Mouse (Mus musculus) limb, embryonic 15.5 days (tissue): ENCODE measurements at regions not wholly inside any gene's neighbourhood (a gene's known extent, or its start where the extent isn't known, plus 50 kb on each side); places are given as distances from the start of the nearest gene placed in this dataset.
A peak's percentile ranks its signal among the peaks of the same experiment; 100 is the strongest.

Experiments used
- ATAC-seq: fragments of 200-750 bp; cut with Nextera tagmentation; 2 replicates; pipeline ENCODE4 v1.8.0; 2017; ENCODE audit warnings: low read depth, moderate TSS enrichment; ENCODE audit not compliant: insufficient number of reproducible peaks, low FRiP score, low TSS enrichment
- H3K27ac ChIP-seq: fragments of 300-500 bp; sonication (generic); 2 replicates; pipeline ENCODE4 v1.5.1; 2015; ENCODE audit warnings: moderate library complexity, mild to moderate bottlenecking, inconsistent platforms
- H3K27me3 ChIP-seq: fragments of 300-500 bp; sonication (generic); 2 replicates; pipeline ENCODE4 v1.6.1; 2015; ENCODE audit warnings: inconsistent platforms
- H3K36me3 ChIP-seq: fragments of 300-500 bp; sonication (generic); 2 replicates; pipeline ENCODE4 v1.6.1; 2015; ENCODE audit warnings: inconsistent platforms
- H3K4me1 ChIP-seq: fragments of 300-500 bp; sonication (generic); 2 replicates; pipeline ENCODE4 v1.6.1; 2015; ENCODE audit warnings: inconsistent platforms
- H3K4me2 ChIP-seq: fragments of 300-500 bp; sonication (generic); 2 replicates; pipeline ENCODE4 v1.6.1; 2015; ENCODE audit warnings: mild to moderate bottlenecking, inconsistent platforms
- H3K4me3 ChIP-seq: fragments of 300-500 bp; sonication (generic); 2 replicates; pipeline ENCODE4 v1.5.1; 2015; ENCODE audit warnings: mild to moderate bottlenecking, inconsistent platforms
- H3K9ac ChIP-seq: fragments of 300-500 bp; sonication (generic); 2 replicates; pipeline ENCODE4 v1.6.1; 2015; ENCODE audit warnings: inconsistent platforms
- H3K9me3 ChIP-seq: fragments of 300-500 bp; sonication (generic); 2 replicates; pipeline ENCODE4 v1.6.1; 2016; ENCODE audit warnings: inconsistent platforms
- WGBS: fragments of 180-500 bp; shearing (Covaris S2); methylation state at CpG from one replicate; pipeline ENCODE4 v1.1.7; 2015; 5-methylcytosine and 5-hydroxymethylcytosine counted together

- Histone ChIP-seq H3K4me1 (peaks cover 18% of the 10 kb centered on the region), H3K4me3 (no peak overlapping the region), H3K9ac (no peak overlapping the region), H3K27me3 (no peaks in the 10 kb centered on the region), H3K9me3 (no peaks in the 10 kb centered on the region), H3K4me2 (no peak overlapping the region), H3K36me3 (no peaks in the 10 kb centered on the region), H3K27ac (peak overlapping the region; percentile 59; the same call in 1 of the 2 replicates)
- no peak for ATAC-seq
- WGBS: 53% methylated on average over 5 of the region's 5 CpGs
These were observed 207.6 kb upstream of the Tsc22d2 start for GRCm38 (mm10) chr3:58206776-58207398.

GRCm38 (mm10) chr3:58211016-58211415, 203.5 kb upstream of the Tsc22d2 start:
- Histone ChIP-seq H3K9ac (no peak overlapping the region), H3K9me3 (no peaks in the 10 kb centered on the region), H3K4me1 (peaks cover 4% of the 10 kb centered on the region; the same call in 1 of the 2 replicates), H3K27me3 (no peaks in the 10 kb centered on the region), H3K27ac (no peak overlapping the region), H3K4me3 (no peak overlapping the region), H3K4me2 (no peak overlapping the region), H3K36me3 (no peaks in the 10 kb centered on the region)
- WGBS: 23% methylated on average over 3 of the region's 3 CpGs
- ATAC-seq: no peak

DNA sequence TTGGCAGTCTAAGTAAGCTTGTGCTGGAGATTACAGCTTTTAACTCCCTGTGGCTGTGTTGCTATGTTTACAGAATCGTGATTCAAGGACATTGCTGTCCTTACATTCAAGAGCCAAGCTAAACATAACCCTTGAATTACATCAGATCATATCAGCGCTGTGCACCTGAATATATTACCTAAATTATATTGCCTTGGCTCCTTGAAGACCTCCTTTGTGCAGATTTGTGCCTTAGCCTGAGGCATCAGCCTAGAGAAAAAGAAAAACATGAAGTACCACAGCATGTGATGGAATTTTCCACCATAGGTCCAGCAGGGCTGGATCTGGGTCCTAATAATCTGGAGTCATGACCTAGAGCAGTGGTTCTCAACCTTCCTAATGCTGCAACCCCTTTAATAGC, 189.8 kb upstream of the Tsc22d2 start:
- ATAC-seq: no peak
- Histone ChIP-seq H3K27ac (no peak overlapping the region), H3K4me1 (no peaks in the 10 kb centered on the region), H3K4me3 (no peak overlapping the region), H3K4me2 (no peak overlapping the region), H3K36me3 (no peaks in the 10 kb centered on the region), H3K9ac (no peak overlapping the region), H3K9me3 (no peaks in the 10 kb centered on the region), H3K27me3 (no peaks in the 10 kb centered on the region)
- 73% methylated on average over 2 of the region's 2 CpGs for WGBS

GRCm38 (mm10) chr3:58226447-58227321, 187.8 kb upstream of the Tsc22d2 start:
- Histone ChIP-seq H3K9ac (no peak overlapping the region), H3K4me2 (no peak overlapping the region), H3K27me3 (no peaks in the 10 kb centered on the region), H3K9me3 (no peaks in the 10 kb centered on the region), H3K36me3 (no peaks in the 10 kb centered on the region), H3K27ac (no peak overlapping the region), H3K4me1 (no peaks in the 10 kb centered on the region), H3K4me3 (no peak overlapping the region)
- no peak for ATAC-seq
- 82% methylated on average over 7 of the region's 7 CpGs for WGBS

- H3K27me3 ChIP-seq: no peaks in the 10 kb centered on the region
- no peaks in the 10 kb centered on the region for H3K36me3 ChIP-seq
- H3K27ac ChIP-seq: no peak overlapping the region
- no peak overlapping the region for H3K4me3 ChIP-seq
- no peaks in the 10 kb centered on the region for H3K4me1 ChIP-seq
- no peak overlapping the region for H3K9ac ChIP-seq
- no peak for ATAC-seq
- no peak overlapping the region for H3K4me2 ChIP-seq
- WGBS: 73% methylated on average over 5 of the region's 5 CpGs
- no peaks in the 10 kb centered on the region for H3K9me3 ChIP-seq
These were observed 187.2 kb upstream of the Tsc22d2 start for GRCm38 (mm10) chr3:58227322-58227627.

DNA sequence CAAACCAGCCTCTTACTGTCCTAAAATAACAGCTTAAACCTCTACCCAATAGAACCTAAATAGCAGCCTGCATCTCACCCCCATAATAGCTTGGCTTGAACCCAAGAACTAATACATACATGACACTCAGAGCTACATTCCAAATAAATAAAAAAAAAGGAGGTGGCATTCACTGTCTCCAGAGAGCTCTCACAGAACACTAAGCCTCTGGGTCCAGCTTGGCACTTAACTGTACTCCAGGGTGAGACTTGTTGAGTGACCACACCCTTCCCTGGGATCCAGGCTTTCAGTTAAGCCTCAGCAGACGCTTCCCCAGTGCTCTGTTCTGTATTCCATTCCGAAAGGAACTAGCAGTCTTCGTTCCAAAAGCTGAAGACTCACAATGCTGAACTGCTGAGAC, 186.3 kb upstream of the Tsc22d2 start:
- Histone ChIP-seq H3K4me3 (no peak overlapping the region), H3K4me2 (no peak overlapping the region), H3K9ac (no peak overlapping the region), H3K27me3 (no peaks in the 10 kb centered on the region), H3K4me1 (no peaks in the 10 kb centered on the region), H3K27ac (no peak overlapping the region), H3K36me3 (no peaks in the 10 kb centered on the region), H3K9me3 (no peaks in the 10 kb centered on the region)
- WGBS: 53% methylated on average over 3 of the region's 3 CpGs
- no peak for ATAC-seq

DNA sequence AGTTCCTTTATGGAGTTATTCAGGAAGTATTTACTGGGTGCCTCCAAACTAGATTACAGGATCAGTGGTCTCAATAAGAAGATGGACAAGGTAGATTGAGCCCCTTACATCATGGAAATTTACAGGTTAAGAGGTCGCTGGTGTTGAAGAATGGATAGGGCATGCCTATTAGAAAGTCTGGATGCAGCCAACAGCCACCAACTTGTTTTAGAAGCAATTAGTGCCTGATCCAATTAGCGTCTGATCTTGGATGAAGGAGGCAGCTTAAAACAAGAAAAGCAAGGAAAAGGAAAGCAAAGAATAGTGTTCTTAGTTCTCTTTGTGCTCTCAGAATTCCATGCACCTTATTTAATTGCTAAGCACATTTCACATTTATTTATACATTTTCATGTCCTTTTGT, 182.8 kb upstream of the Tsc22d2 start:
- no peaks in the 10 kb centered on the region for H3K9me3 ChIP-seq
- H3K27me3 ChIP-seq: no peaks in the 10 kb centered on the region
- no peaks in the 10 kb centered on the region for H3K4me1 ChIP-seq
- no peak overlapping the region for H3K9ac ChIP-seq
- 75% methylated on average over 2 of the region's 2 CpGs for WGBS
- no peak overlapping the region for H3K4me3 ChIP-seq
- no peak overlapping the region for H3K27ac ChIP-seq
- H3K4me2 ChIP-seq: no peak overlapping the region
- H3K36me3 ChIP-seq: no peaks in the 10 kb centered on the region
- ATAC-seq: no peak

- Histone ChIP-seq H3K4me1 (no peaks in the 10 kb centered on the region), H3K27ac (no peak overlapping the region), H3K4me2 (no peak overlapping the region), H3K36me3 (no peaks in the 10 kb centered on the region), H3K4me3 (no peak overlapping the region), H3K27me3 (no peaks in the 10 kb centered on the region), H3K9me3 (no peaks in the 10 kb centered on the region), H3K9ac (no peak overlapping the region)
- 29% methylated on average over 2 of the region's 2 CpGs for WGBS
- ATAC-seq: no peak
These were observed 181.2 kb upstream of the Tsc22d2 start for GRCm38 (mm10) chr3:58233296-58233695.

DNA sequence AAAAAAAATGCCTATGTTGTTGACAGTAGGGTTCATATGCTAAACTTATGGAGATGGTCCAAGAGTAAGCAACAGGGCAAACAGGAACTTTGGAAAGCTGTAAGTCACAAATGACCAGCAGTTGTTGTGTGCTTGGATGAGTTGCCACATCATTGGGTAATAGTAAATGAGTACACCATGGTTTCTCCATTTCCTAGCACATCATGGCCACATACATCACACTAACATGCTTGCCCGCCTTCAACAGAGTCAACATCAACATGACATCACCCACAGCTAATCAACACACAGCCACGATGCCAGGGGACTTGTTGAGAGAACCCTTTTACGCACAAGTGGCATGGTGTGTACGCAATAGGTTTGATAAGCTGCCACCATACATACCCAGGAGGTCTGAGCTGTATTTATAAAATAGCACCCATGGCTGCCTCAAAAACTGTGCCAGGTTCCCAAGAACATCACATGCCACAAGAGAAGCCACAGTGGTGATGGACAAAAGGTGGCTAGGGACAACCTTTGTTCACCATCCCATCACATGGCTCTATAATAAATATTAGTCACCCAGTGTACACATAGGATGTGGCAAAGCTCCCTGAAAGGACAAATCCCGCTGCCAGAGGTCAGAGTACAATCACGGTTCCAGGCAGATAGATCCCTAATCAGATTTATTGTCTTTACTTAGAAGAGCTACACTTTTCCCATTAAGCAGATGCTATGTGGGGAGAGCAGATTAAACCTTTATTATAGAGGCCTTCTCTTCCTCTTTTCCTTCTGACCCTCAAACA, 179.5 kb upstream of the Tsc22d2 start:
- Histone ChIP-seq H3K27me3 (no peaks in the 10 kb centered on the region), H3K9me3 (no peaks in the 10 kb centered on the region), H3K4me1 (no peaks in the 10 kb centered on the region), H3K4me3 (no peak overlapping the region), H3K27ac (no peak overlapping the region), H3K4me2 (no peak overlapping the region), H3K36me3 (no peaks in the 10 kb centered on the region), H3K9ac (no peak overlapping the region)
- 83% methylated on average over 6 of the region's 6 CpGs for WGBS
- no peak for ATAC-seq

- no peaks in the 10 kb centered on the region for H3K9me3 ChIP-seq
- no peaks in the 10 kb centered on the region for H3K36me3 ChIP-seq
- ATAC-seq: no peak
- H3K9ac ChIP-seq: no peak overlapping the region
- no peak overlapping the region for H3K27ac ChIP-seq
- no peaks in the 10 kb centered on the region for H3K4me1 ChIP-seq
- no peaks in the 10 kb centered on the region for H3K27me3 ChIP-seq
- no peak overlapping the region for H3K4me2 ChIP-seq
- no peak overlapping the region for H3K4me3 ChIP-seq
These were observed 176.4 kb upstream of the Tsc22d2 start for GRCm38 (mm10) chr3:58238111-58238510.

DNA sequence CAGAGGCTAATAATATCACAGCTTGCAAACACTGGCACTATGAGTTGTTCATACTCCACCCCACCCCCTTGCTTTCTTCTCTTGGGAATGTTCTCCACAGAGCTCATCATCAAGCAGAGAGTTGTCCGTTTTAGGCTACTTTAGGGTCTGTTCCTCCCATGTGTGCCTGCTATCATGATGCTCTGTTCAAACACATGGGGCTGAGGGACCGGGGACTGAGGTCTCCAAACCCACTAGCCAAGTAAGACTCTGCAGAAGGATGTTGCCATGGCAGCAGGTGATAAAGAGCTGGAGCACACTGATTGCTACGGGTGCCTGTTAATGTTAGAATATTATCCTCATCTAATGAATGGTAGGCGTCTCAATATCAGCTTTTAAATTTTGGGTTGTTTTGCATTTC, 173.7 kb upstream of the Tsc22d2 start:
- 74% methylated on average over 4 of the region's 4 CpGs for WGBS
- no peak for ATAC-seq

DNA sequence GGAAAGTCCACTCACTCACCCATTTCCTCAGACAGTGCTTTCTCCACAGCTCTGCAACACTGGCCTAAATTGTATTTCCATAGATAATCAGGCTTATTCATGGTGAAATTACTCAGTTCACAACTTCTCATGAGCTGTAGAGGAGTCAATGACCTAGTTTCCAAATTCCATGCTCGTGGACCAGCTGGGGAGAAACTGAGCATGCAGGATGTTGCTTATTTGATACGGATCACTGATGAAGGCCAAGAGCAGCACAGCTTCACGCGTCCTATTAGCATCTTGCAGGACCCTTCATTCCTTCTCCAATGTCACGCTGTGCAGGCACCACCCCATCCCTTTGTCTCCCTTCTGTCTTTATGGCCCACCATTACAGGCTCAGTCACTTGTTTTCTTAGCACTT, 169.2 kb upstream of the Tsc22d2 start:
- H3K4me3 ChIP-seq: no peak overlapping the region
- ATAC-seq: no peak
- H3K9me3 ChIP-seq: no peaks in the 10 kb centered on the region
- no peaks in the 10 kb centered on the region for H3K36me3 ChIP-seq
- H3K27ac ChIP-seq: peak overlapping the region; percentile 18; the same call in 1 of the 2 replicates
- no peaks in the 10 kb centered on the region for H3K4me1 ChIP-seq
- no peak overlapping the region for H3K4me2 ChIP-seq
- no peaks in the 10 kb centered on the region for H3K27me3 ChIP-seq
- no peak overlapping the region for H3K9ac ChIP-seq
- 36% methylated on average over 5 of the region's 5 CpGs for WGBS

More for the DNA sequence above, 173.7 kb upstream of the Tsc22d2 start:
- Histone ChIP-seq H3K4me1 (no peaks in the 10 kb centered on the region), H3K27ac (no peak overlapping the region), H3K36me3 (no peaks in the 10 kb centered on the region), H3K27me3 (no peaks in the 10 kb centered on the region), H3K9me3 (no peaks in the 10 kb centered on the region), H3K9ac (no peak overlapping the region), H3K4me3 (no peak overlapping the region), H3K4me2 (no peak overlapping the region)
